Mouse (Mus musculus) adrenal gland, postnatal 25 days (tissue): Measurements from ENCODE around the gene Dcp1a. TPM values are rescaled to one million over a fixed set of nuclear protein-coding genes. Genes with fewer than 3 reads are reported as not detected.

Experiments used
- DNase-seq: peaks from one replicate; pipeline ENCODE4 v3.0.0; 2021; ENCODE audit warnings: mixed read lengths
- long read RNA-seq: library from polyadenylated mRNA; stranded (forward); transcript quantifications from one replicate; pipeline ENCODE4 v2.0.0, GENCODE M21; 2021
- total RNA-seq: library from RNA; stranded (reverse); gene quantifications from 2 replicates; pipeline ENCODE4 v1.2.3, GENCODE M21; 2021

Dcp1a gene
- total RNA-seq: 30.3 TPM in 2 replicates
- long read RNA-seq, partial matches to known transcripts: 4 of 7 reads
- long read RNA-seq, other reads (novel, unspliced or antisense): 3 of 7 reads

- DNase-seq: peak; percentile 93
Observed at GRCm38 (mm10) chr14:30479361-30479948, at the start of gene Dcp1a. Gene Dcp1a (plus strand): TSS chr14:30479535.

DNA sequence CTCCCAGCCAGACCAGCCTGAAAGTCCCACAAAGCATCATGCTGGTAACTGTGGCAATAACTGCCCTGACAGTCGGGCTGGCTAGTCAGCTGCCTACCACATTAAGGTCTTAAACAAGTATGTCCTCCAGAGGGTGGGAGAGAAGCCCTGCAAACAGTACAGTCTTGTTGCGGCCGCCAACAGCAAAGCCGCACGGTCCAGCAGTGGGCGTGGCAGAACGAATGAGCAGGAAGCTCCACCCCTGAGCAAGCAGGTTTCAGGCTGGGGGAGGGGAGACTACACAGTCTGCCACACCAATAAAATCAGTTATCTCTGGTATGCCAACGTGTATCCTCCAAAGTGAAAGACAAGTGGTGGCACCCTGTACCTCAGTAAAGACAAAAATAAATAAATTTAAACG, 49.7 kb upstream of the Dcp1a start:
- DNase-seq: no peak

- DNase-seq: no peak
Observed at GRCm38 (mm10) chr14:30430026-30430425, 49.3 kb upstream of the Dcp1a start.

DNA sequence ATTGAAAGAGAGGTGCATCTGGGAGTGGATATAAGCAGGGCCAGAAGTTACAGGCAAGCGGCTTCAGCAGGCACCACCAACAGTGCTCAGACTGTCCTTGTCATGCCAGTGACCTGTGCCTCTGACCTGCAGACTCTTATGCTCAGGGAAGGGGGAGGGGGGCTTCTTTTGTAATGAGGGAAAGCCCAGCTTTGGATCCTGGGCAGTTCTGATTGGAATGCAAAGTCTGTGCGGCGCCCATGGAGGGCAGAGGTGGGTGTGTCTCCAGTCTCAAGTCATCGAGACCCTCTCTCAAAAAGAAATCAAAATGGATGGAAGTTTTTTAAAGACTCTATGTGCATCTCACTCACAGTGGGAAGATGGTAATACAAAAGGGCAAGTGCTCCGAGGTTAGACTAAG, 48.9 kb upstream of the Dcp1a start:
- no peak for DNase-seq

- no peak for DNase-seq
Observed at GRCm38 (mm10) chr14:30435316-30435715, 44.0 kb upstream of the Dcp1a start.

DNA sequence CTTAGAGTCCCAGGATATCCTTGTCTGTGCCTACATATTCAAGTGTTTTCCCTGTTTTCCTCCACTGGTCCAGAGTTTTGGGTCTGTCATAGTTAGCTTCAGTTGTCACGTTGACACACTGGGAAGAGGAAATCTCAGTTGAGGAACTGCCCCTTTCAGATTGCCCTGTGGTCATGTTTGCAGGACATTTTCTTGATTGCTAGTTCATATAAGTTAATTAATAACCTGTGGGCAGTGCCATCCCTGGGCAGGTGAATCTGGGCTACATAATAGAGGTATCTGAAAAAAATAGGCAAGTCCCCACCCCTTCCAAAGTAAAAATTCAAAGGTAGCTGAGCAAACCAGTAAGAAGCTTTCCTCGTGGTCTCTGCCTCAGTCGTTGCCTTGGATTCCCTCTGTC, 39.4 kb upstream of the Dcp1a start:
- no peak for DNase-seq

GRCm38 (mm10) chr14:30455801-30456595, 23.3 kb upstream of the Dcp1a start:
- no peak for DNase-seq

- no peak for DNase-seq
Observed at GRCm38 (mm10) chr14:30457436-30457835, 21.9 kb upstream of the Dcp1a start.

DNA sequence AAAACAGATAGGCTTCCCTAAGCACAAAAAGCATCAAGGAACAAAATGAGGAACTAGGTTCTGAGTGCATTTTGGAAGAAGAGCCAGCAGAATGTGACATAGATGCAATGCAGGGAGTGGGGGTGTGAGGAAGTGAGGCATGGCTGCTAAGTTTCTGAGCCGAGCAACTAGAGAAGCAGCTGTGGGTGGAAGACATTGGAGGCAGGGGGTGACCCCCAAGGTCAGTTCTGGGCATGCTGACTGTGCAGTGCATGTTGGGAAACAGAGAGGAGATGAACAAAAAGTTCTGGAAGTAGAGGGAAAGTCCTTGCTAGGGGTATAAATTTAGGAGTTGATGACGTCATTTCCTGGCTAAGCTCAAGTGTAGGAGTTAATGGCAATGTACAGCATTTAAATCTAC, 21.4 kb upstream of the Dcp1a start:
- no peak for DNase-seq

- DNase-seq: no peak
Observed at GRCm38 (mm10) chr14:30458820-30459219, 20.5 kb upstream of the Dcp1a start.

GRCm38 (mm10) chr14:30459891-30460523, 19.3 kb upstream of the Dcp1a start:
- peak; percentile 78 for DNase-seq

- DNase-seq: no peak
Observed at GRCm38 (mm10) chr14:30463312-30463711, 16.0 kb upstream of the Dcp1a start.

DNA sequence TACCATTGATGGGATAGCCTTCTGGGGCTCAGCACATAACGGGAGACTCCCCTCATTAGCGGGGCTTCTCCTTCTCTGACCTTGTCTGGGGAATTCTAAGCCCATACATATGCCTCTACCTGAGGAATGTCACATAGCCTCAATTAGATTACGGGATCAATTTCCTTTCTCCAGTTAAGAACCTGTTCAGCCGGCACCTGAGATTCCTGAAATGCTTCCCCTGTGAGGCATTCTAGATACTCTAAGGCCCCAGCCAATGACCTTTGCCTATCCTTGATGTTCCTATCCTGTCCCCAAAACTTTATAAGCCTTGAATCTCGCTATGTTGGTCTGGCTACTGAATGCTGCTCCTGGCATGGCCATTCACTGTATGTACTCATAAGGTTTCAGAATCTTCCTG, 5.7 kb upstream of the Dcp1a start:
- no peak for DNase-seq

DNA sequence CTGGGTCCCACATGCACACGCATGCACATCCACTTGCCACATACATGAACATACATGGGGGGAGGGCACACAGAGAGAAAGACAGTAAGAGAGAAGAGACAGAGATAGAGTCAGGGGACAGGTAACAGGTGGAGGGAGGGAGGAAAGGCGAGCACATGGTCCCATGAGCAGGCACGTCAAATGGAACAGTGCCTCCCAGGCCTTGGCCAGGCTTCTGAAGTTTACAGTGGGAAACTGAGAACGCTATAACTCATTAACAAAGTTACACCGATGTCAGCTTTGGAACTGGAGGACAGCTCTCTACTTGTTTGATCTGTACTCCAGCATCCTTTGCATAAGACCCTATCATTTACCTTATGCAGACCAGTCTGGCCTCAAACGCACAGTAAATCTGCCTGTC, 4.9 kb upstream of the Dcp1a start:
- no peak for DNase-seq

DNA sequence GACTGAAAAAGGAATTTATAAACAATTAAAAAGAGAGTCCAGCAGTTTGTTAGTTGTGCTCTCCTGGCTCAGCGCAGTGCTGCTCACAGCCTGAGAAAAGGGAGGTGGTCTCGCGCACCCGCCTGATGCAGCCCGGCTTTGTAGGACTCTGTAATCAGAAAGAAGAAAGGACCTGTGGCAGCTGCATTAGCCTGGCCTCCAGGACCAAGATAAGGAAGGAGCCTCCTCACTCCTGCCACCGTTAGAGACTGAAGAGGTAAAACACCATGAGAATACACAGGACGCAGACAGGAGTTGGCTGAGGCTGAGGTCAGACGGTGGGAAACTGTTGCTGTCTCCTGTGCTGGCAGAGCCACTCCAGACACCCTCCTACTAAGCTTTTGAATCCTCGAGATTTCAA, 12.0 kb downstream of the Dcp1a start, which contains the start of gene Cacna1d:
Gene Cacna1d (minus strand): TSS at position 114 of the 400 bp plus-strand sequence.
- DNase-seq: no peak

DNA sequence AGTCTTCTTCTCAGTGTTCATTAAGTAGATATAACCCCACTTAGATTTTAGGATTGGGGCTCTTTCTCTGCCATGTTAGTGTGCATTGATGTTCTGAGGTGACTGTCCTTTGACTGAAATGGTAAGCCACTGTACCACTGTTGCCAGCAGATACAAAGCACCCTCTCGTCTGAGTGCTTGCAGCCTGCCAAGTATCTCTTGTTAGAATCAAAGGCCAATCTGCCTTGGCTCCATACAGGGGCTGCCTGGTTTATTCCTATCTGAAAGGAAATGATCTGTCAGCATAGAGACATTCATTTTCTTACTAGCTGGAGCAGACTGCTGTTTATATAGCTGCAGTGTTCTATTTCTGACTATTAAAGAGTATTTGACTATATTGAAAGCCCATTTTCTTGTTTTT, 13.9 kb downstream of the Dcp1a start:
- DNase-seq: no peak

- DNase-seq: no peak
Observed at GRCm38 (mm10) chr14:30494998-30495397, 15.7 kb downstream of the Dcp1a start.

DNA sequence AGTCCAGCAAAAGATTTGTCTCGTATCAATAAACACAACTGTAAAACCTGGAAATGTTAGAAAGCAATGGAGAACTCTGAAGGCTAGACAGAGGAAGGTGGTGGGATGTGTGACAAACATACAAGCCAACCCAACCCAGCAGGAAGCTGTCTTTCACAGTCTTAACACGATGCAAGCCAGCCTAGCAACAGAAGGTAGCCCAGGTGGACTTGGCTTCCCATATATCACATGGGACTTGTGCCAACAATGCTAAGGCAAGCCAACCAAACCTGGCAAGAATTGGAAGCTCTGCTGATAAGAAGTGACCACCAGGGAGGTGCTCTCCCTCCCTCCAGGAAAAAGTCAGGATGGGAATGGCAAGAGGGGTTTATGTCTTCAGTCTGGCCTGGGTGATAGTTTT, 18.9 kb downstream of the Dcp1a start:
- DNase-seq: no peak

DNA sequence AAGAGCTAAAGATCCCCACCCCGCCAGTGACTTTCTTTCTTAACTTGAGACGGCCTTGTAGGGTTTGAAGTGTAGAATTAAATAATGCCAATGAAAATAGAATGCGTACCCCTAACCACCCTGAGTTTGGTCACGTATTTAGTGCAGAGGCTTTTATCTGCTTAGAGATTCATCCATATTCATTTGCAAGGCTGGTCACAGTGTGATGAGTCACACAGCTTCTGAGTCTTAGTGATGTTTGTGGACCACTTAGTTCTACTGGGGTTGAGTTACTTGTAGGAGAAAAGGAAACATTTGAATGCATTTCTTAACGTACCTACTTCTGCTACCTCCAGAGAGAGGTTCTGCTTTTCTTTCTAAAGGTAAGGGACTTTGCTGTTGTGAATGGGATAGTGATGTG, 25.7 kb downstream of the Dcp1a start:
- DNase-seq: no peak

- no peak for DNase-seq
Observed at GRCm38 (mm10) chr14:30510214-30510763, 31.0 kb downstream of the Dcp1a start.

DNA sequence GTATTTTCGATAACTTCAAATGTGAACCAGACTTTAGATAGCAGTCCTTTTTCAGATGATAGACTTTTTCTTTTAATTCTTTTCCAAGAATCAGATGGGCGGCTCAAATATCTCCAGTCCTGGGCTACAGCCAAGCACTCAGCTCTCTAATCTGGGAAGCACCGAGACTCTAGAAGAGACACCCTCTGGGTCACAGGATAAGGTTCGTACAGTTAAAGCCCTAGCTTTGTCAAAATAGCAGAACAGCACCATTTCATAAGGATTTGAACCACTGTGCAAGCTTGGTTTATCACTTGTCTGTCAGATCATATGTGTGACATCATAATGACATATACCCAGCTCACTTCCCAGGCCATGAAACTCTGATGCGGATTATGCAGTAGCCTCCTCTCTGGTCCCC, 33.6 kb downstream of the Dcp1a start:
- DNase-seq: no peak

GRCm38 (mm10) chr14:30515931-30516723, 36.8 kb downstream of the Dcp1a start:
- DNase-seq: no peak
